Mouse (Mus musculus) embryonic fibroblast, embryonic 13.5 days (primary cell): Measurements from ENCODE around the gene Ugt2a2.

Experiments
- CTCF ChIP-seq: IDR thresholded peaks from 2 replicates; pipeline ENCODE4 v1.5.1; 2011; ENCODE audit warnings: mild to moderate bottlenecking, control low read depth, low read length, moderate library complexity, borderline replicate concordance; ENCODE audit not compliant: insufficient read depth
- POLR2A ChIP-seq: IDR thresholded peaks from 2 replicates; pipeline ENCODE4 v1.6.1; 2011; ENCODE audit warnings: low read depth, mild to moderate bottlenecking, control low read depth, low read length, moderate library complexity

DNA sequence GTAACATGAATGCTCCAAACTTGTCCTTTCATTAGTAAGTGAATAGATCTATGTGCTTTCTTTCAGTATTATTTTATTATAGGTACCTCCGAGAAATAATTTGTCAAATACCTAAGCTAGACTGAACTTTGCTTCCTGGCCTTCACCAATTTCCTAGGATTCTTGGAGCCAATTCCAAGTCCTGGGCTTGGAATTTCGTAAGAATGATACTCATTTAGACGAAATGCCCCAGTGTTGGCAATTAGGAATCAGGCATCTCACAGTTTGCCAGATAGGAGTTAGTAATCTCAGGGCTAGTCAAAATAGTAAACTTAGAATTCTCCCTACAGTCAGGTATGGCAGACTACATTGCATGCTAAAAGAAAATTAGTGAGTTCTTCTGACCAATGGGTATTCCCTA is 56.4 kb downstream of the Ugt2a2 start:
- TF ChIP-seq POLR2A, result no peak
- TF ChIP-seq CTCF, result no peak
